Mouse (Mus musculus): ENCODE data around the gene Utrn.

- no peak for TF ChIP-seq CTCF (IDR thresholded peaks at IDR 0.05; ENCODE audit: control insufficient read depth, insufficient read depth, low read length)
- no peak for TF ChIP-seq POLR2A (IDR thresholded peaks at IDR 0.05; ENCODE audit: borderline replicate concordance, control insufficient read depth, low read depth, low read length)
Observed at GRCm38 (mm10) chr10:12535272-12535671, 333.9 kb downstream of the Utrn start.
